Mouse (Mus musculus): ENCODE results near the gene Kif22.

Kif22 gene

GRCm38 (mm10) chr7:127017950-127018345 is 24.3 kb downstream of the Kif22 start:
- DNase-seq (ENCODE audit: inconsistent age in 2 of 2, low spot score in 1 of 2) = peak in 1 of 2 experiments; percentile 57

- peak; percentile 97 to 99 for DNase-seq (ENCODE audit: inconsistent age in 2 of 2, low spot score in 1 of 2)
Observed at GRCm38 (mm10) chr7:127016971-127017949, 25.0 kb downstream of the Kif22 start, which contains the start of gene Pagr1a. Gene Pagr1a (minus strand): TSS chr7:127017352.

- peak in 1 of 2 experiments; percentile 83 for DNase-seq (ENCODE audit: inconsistent age in 2 of 2, low spot score in 1 of 2)
Observed at GRCm38 (mm10) chr7:127016486-127016938, 25.8 kb downstream of the Kif22 start.

GRCm38 (mm10) chr7:127016481-127016485 is 26.0 kb downstream of the Kif22 start, which contains the start of gene Pagr1b:
Gene Pagr1b (minus strand): TSS chr7:127016484.
- no peak for DNase-seq (ENCODE audit: inconsistent age in 2 of 2, low spot score in 1 of 2)

GRCm38 (mm10) chr7:127016081-127016480 is 26.2 kb downstream of the Kif22 start:
- DNase-seq (ENCODE audit: inconsistent age in 2 of 2, low spot score in 1 of 2) = peak in 1 of 2 experiments; percentile 78

- DNase-seq (ENCODE audit: inconsistent age in 2 of 2, low spot score in 1 of 2) = peak in 1 of 2 experiments; percentile 46
Observed at GRCm38 (mm10) chr7:127014993-127015392, 27.3 kb downstream of the Kif22 start.

- peak; percentile 82 to 94 for DNase-seq (ENCODE audit: inconsistent age in 2 of 2, low spot score in 1 of 2)
Observed at GRCm38 (mm10) chr7:127014320-127014719, 28.0 kb downstream of the Kif22 start, which contains the start of gene Mvp. Gene Mvp (minus strand): TSS chr7:127014621.

GRCm38 (mm10) chr7:127013385-127013784 is 28.9 kb downstream of the Kif22 start:
- DNase-seq (ENCODE audit: inconsistent age in 2 of 2, low spot score in 1 of 2) = peak in 1 of 2 experiments; percentile 48

GRCm38 (mm10) chr7:127012845-127013244 is 29.4 kb downstream of the Kif22 start:
- peak in 1 of 2 experiments; percentile 45 for DNase-seq (ENCODE audit: inconsistent age in 2 of 2, low spot score in 1 of 2)

- peak; percentile 41 to 85 for DNase-seq (ENCODE audit: inconsistent age in 2 of 2, low spot score in 1 of 2)
Observed at GRCm38 (mm10) chr7:127012374-127012773, 29.9 kb downstream of the Kif22 start.

- peak in 1 of 2 experiments; percentile 57 for DNase-seq (ENCODE audit: inconsistent age in 2 of 2, low spot score in 1 of 2)
Observed at GRCm38 (mm10) chr7:127011717-127012116, 30.6 kb downstream of the Kif22 start.

- peak in 1 of 2 experiments; percentile 70 for DNase-seq (ENCODE audit: inconsistent age in 2 of 2, low spot score in 1 of 2)
Observed at GRCm38 (mm10) chr7:127011051-127011450, 31.2 kb downstream of the Kif22 start.

GRCm38 (mm10) chr7:127009307-127010085 is 32.8 kb downstream of the Kif22 start:
- DNase-seq (ENCODE audit: inconsistent age in 2 of 2, low spot score in 1 of 2) = peak in 1 of 2 experiments; percentile 69

GRCm38 (mm10) chr7:127008239-127009019 is 33.8 kb downstream of the Kif22 start:
- peak; percentile 73 to 90 for DNase-seq (ENCODE audit: inconsistent age in 2 of 2, low spot score in 1 of 2)

GRCm38 (mm10) chr7:127007313-127008024 is 34.8 kb downstream of the Kif22 start:
- peak in 1 of 2 experiments; percentile 47 for DNase-seq (ENCODE audit: inconsistent age in 2 of 2, low spot score in 1 of 2)

GRCm38 (mm10) chr7:127004122-127004875 is 38.0 kb downstream of the Kif22 start:
- no peak for DNase-seq (ENCODE audit: inconsistent age in 2 of 2, low spot score in 1 of 2)

- DNase-seq (ENCODE audit: inconsistent age in 2 of 2, low spot score in 1 of 2) = no peak
Observed at GRCm38 (mm10) chr7:127003620-127004019, 38.7 kb downstream of the Kif22 start.

GRCm38 (mm10) chr7:126999568-126999967 is 42.7 kb downstream of the Kif22 start:
- DNase-seq (ENCODE audit: inconsistent age in 2 of 2, low spot score in 1 of 2) = no peak

GRCm38 (mm10) chr7:126996449-126996848 is 45.8 kb downstream of the Kif22 start:
- DNase-seq (ENCODE audit: inconsistent age in 2 of 2, low spot score in 1 of 2) = no peak

- DNase-seq (ENCODE audit: inconsistent age in 2 of 2, low spot score in 1 of 2) = no peak
Observed at GRCm38 (mm10) chr7:126988816-126989215, 53.5 kb downstream of the Kif22 start.

Measured in adrenal gland, adult (tissue).